Mouse (Mus musculus) midbrain, embryonic 14.5 days (tissue): ENCODE data around the gene Tnfaip6. TPM values are rescaled to one million over a fixed set of nuclear protein-coding genes. Genes with fewer than 3 reads are reported as not detected.
"Not testable (repeated sequence)": the region's sequence is repeated elsewhere in the genome, so short reads cannot be mapped to it uniquely, and the experiment has no call there.

Source experiments
- ATAC-seq: fragments of 200-750 bp; cut with Nextera tagmentation; 2 replicates; pipeline ENCODE4 v1.8.0; 2017; ENCODE audit warnings: moderate number of reproducible peaks, moderate library complexity; ENCODE audit not compliant: low FRiP score, low TSS enrichment
- DNase-seq: peaks from one replicate; pipeline ENCODE4 v3.0.0-alpha.2; 2015
- H3K27ac ChIP-seq: fragments of 300-500 bp; sonication (generic); replicated peaks from 2 replicates; pipeline ENCODE4 v1.5.1; 2014; ENCODE audit warnings: mild to moderate bottlenecking, low read depth, low read length, moderate library complexity
- H3K27me3 ChIP-seq: fragments of 300-500 bp; sonication (generic); 2 replicates; pipeline ENCODE4 v1.6.1; 2014; ENCODE audit warnings: low read length, control low read depth, mixed read lengths; ENCODE audit not compliant: control insufficient read depth, insufficient read depth
- H3K36me3 ChIP-seq: fragments of 300-500 bp; sonication (generic); 2 replicates; pipeline ENCODE4 v1.6.1; 2014; ENCODE audit warnings: low read length, control low read depth; ENCODE audit not compliant: control insufficient read depth, insufficient read depth
- H3K4me1 ChIP-seq: fragments of 300-500 bp; sonication (generic); 2 replicates; pipeline ENCODE4 v1.6.1; 2014; ENCODE audit warnings: mild to moderate bottlenecking, antibody characterized with exemption, low read length, control low read depth; ENCODE audit not compliant: control insufficient read depth, insufficient read depth
- H3K4me2 ChIP-seq: fragments of 300-500 bp; sonication (generic); 2 replicates; pipeline ENCODE4 v1.6.1; 2014; ENCODE audit warnings: mild to moderate bottlenecking, low read length, moderate library complexity
- H3K4me3 ChIP-seq: fragments of 300-500 bp; sonication (generic); replicated peaks from 2 replicates; pipeline ENCODE4 v1.5.1; 2014; ENCODE audit warnings: low read depth, low read length
- H3K9ac ChIP-seq: fragments of 300-500 bp; sonication (generic); replicated peaks from 2 replicates; pipeline ENCODE4 v1.6.1; 2014; ENCODE audit warnings: mild to moderate bottlenecking, low read length, moderate library complexity
- H3K9me3 ChIP-seq: fragments of 300-500 bp; sonication (generic); 2 replicates; pipeline ENCODE4 v1.6.1; 2016; ENCODE audit warnings: low read length, control low read depth, mixed read lengths; ENCODE audit not compliant: control insufficient read depth
- WGBS: fragments of 180-500 bp; shearing (Covaris S2); extraction: QIAGEN DNeasy Blood & Tissue Kit; methylation state at CpG from one replicate; pipeline ENCODE4 v1.1.7; 2014; 5-methylcytosine and 5-hydroxymethylcytosine counted together
- polyA plus RNA-seq: library from polyadenylated mRNA; unstranded; fragments of >200 nt; fragmentation: Nextera tagmentation; extraction: Ambion mirVana; gene quantifications from 2 replicates; pipeline ENCODE4 v1.2.1, GENCODE M21; 2014

The Tnfaip6 gene
- polyA plus RNA-seq = 2.7 and 3.9 TPM in 2 replicates

DNA sequence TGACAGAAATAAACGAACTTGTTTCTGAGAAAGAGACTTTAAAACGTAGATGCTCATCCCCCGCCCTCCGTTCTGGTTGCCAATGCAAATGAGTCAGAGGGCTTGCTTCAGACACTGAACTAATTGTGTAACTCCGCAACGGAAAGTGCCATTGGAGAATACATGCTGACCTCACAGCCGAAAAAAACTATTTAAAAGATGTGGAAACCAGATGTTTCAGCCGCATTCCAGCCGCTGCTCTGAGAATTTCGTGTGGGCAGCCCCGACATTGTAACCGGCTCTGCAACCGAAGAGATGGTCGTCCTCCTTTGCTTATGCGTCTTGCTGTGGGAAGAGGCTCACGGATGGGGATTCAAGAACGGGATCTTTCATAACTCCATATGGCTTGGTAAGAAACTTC, at the start of gene Tnfaip6:
Tnfaip6 (plus strand) TSS at position 128 of the 400 bp plus-strand sequence.
- peak within 1 kb of the TSS; percentile 36 for H3K4me3 ChIP-seq
- ATAC-seq = no peak
- no peaks in the 10 kb centered on the region for H3K9me3 ChIP-seq
- H3K27ac ChIP-seq = no peak within 1 kb of the TSS
- 0 out of 2 replicates have a peak, but pooled peaks cover 5% of the 10 kb centered on the region for H3K4me1 ChIP-seq
- WGBS = under 1% methylated on average over 17 of the region's 17 CpGs
- peak; percentile 73 for DNase-seq
- H3K9ac ChIP-seq = no peak within 1 kb of the TSS; the same call in 1 of the 2 replicates
- H3K36me3 ChIP-seq = no peaks in the 10 kb centered on the region
- peak within 1 kb of the TSS; percentile 57 for H3K4me2 ChIP-seq
- H3K27me3 ChIP-seq = no peaks in the 10 kb centered on the region

DNA sequence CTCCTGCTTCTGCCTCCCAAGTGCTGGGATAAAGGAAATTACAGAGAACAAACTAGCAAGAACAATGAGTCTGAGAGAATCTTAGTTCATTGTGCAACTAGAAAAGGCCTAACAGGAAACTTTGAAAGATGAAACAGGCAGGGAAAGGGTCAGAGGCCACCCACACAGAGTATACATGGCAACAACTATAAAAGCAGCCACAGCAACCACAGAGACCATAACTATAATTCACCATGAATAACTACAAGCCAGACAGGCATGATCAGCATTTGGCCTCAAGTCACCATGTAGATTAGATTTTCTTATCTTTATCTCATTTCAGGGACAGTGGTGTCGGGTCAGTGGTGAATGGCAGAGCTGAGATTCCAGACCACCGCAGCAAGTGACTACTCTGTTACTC, 48.2 kb upstream of the Tnfaip6 start:
- H3K4me2 ChIP-seq = no peak overlapping the region
- no peaks in the 10 kb centered on the region for H3K36me3 ChIP-seq
- ATAC-seq (no peak), DNase-seq (no peak)
- 74% methylated on average over 2 of the region's 2 CpGs for whole genome bisulfite sequencing
- H3K9ac ChIP-seq = no peak overlapping the region
- H3K4me3 ChIP-seq = no peak overlapping the region
- no peaks in the 10 kb centered on the region for H3K4me1 ChIP-seq
- no peaks in the 10 kb centered on the region for H3K27me3 ChIP-seq
- no peak overlapping the region for H3K27ac ChIP-seq
- no peaks in the 10 kb centered on the region for H3K9me3 ChIP-seq

GRCm38 (mm10) chr2:51991447-51991846, 46.4 kb upstream of the Tnfaip6 start:
- no peak overlapping the region for H3K27ac ChIP-seq
- ATAC-seq = no peak
- WGBS = 97% methylated on average over 6 of the region's 6 CpGs

GRCm38 (mm10) chr2:51999996-52000395, 37.8 kb upstream of the Tnfaip6 start:
- no peaks in the 10 kb centered on the region for H3K27me3 ChIP-seq
- no peaks in the 10 kb centered on the region for H3K9me3 ChIP-seq
- DNase-seq = no peak
- H3K4me3 ChIP-seq = no peak overlapping the region
- H3K4me1 ChIP-seq = no peaks in the 10 kb centered on the region
- H3K36me3 ChIP-seq = no peaks in the 10 kb centered on the region
- no peak for ATAC-seq
- WGBS = 53% methylated on average over 7 of the region's 7 CpGs
- no peak overlapping the region for H3K4me2 ChIP-seq
- no peak overlapping the region for H3K9ac ChIP-seq
- H3K27ac ChIP-seq = no peak overlapping the region

More at GRCm38 (mm10) chr2:51991447-51991846, 46.4 kb upstream of the Tnfaip6 start:
- H3K4me3 ChIP-seq = no peak overlapping the region
- no peak overlapping the region for H3K4me2 ChIP-seq
- H3K27me3 ChIP-seq = no peaks in the 10 kb centered on the region
- H3K9ac ChIP-seq = no peak overlapping the region
- H3K9me3 ChIP-seq = no peaks in the 10 kb centered on the region
- no peak for DNase-seq
- H3K4me1 ChIP-seq = no peaks in the 10 kb centered on the region
- H3K36me3 ChIP-seq = no peaks in the 10 kb centered on the region

DNA sequence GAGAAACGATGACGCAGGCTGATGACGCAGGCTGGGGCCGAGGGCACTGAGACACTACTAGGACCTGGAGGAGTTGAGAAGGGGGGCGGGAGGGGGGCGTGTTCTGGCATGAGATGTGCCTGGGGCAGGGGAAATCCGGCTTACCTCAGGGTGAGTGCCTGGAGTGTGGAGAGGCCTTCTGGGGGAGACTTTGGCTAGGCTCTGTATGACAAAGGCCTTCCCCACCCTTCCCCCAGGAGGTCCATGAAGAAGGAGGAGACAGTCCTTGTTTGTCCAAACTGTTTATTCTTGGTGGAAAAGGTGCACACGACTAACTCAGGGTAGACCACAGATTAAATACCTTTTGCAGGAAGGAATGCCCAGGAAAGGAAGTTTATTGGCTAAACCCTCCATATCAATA, 36.3 kb upstream of the Tnfaip6 start:
- Histone ChIP-seq H3K4me1 (no peaks in the 10 kb centered on the region), H3K9me3 (no peaks in the 10 kb centered on the region), H3K27me3 (no peaks in the 10 kb centered on the region), H3K36me3 (no peaks in the 10 kb centered on the region), H3K27ac (no peak overlapping the region), H3K4me2 (no peak overlapping the region), H3K9ac (no peak overlapping the region), H3K4me3 (no peak overlapping the region)
- ATAC-seq (no peak), DNase-seq (no peak)
- WGBS = 88% methylated on average over 8 of the region's 8 CpGs

GRCm38 (mm10) chr2:52002299-52002698, 35.5 kb upstream of the Tnfaip6 start:
- WGBS = 95% methylated on average over 10 of the region's 10 CpGs
- not testable (repeated sequence) for DNase-seq, ATAC-seq, H3K27ac ChIP-seq, H3K4me2 ChIP-seq, H3K4me3 ChIP-seq, H3K36me3 ChIP-seq, H3K9me3 ChIP-seq, H3K27me3 ChIP-seq, H3K4me1 ChIP-seq, H3K9ac ChIP-seq

GRCm38 (mm10) chr2:52006380-52006779, 31.4 kb upstream of the Tnfaip6 start:
- ATAC-seq = no peak
- H3K27me3 ChIP-seq = no peaks in the 10 kb centered on the region

DNA sequence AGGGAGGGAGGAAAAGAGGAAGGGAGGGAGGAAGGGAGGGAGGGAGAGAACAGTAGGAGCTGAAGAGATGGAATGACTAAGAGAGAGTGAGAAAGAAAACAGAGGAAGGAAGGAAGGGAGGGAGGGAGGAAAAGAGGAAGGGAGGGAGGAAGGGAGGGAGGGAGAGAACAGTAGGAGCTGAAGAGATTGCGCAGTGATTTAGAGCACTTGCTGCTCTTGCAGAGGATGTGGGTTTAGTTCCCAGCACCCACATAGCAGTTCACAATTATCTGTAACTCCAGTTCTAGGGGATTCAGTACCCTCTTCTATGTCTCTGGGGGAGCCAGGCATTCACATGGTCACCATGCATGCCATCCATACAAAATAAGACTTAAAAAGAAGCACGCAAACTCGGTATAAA, 26.0 kb upstream of the Tnfaip6 start:
- H3K4me3 ChIP-seq, H3K9ac ChIP-seq, ATAC-seq, DNase-seq, H3K9me3 ChIP-seq, H3K27me3 ChIP-seq, H3K4me1 ChIP-seq, H3K36me3 ChIP-seq, H3K4me2 ChIP-seq, H3K27ac ChIP-seq: not testable (repeated sequence)
- 86% methylated on average over 3 of the region's 3 CpGs for WGBS

More at GRCm38 (mm10) chr2:52006380-52006779, 31.4 kb upstream of the Tnfaip6 start:
- H3K4me2 ChIP-seq = no peak overlapping the region
- no peaks in the 10 kb centered on the region for H3K9me3 ChIP-seq
- no peaks in the 10 kb centered on the region for H3K4me1 ChIP-seq
- no peak overlapping the region for H3K27ac ChIP-seq
- WGBS = 82% methylated on average over 3 of the region's 3 CpGs
- no peak overlapping the region for H3K9ac ChIP-seq
- no peaks in the 10 kb centered on the region for H3K36me3 ChIP-seq
- DNase-seq = no peak
- no peak overlapping the region for H3K4me3 ChIP-seq

DNA sequence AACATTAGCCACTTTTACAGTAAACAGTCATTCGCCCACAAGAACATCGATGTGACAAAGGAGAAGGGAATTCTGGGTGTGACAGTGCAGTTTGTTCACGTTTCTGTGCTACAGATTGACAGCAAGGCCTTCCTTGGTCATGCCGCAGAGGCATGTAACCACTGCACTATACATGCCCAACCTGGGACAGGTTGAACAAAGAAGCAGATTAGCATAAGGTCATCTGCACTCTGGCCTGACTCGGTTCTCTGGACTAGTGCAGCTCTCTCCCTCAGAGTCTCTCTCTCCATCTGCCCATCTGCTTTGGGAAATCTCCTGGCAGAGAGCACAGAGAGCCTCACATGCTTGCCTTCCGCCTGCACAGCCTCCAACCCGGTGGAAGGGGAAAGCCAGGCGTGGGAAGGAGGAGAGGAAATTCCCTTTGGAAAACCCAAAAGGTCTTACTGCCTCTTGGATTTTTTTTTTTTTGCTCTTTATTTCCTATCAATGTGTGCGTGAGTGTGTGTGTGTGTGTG, 24.4 kb upstream of the Tnfaip6 start:
- DNase-seq = no peak
- no peaks in the 10 kb centered on the region for H3K27me3 ChIP-seq
- no peak for ATAC-seq
- H3K27ac ChIP-seq = no peak overlapping the region
- WGBS = 75% methylated on average over 9 of the region's 9 CpGs
- no peaks in the 10 kb centered on the region for H3K9me3 ChIP-seq
- H3K9ac ChIP-seq = no peak overlapping the region
- H3K36me3 ChIP-seq = no peaks in the 10 kb centered on the region
- no peak overlapping the region for H3K4me3 ChIP-seq
- no peak overlapping the region for H3K4me2 ChIP-seq
- no peaks in the 10 kb centered on the region for H3K4me1 ChIP-seq
